ENCODE assay signal across 8 mouse cellular contexts in the genomic region with DNA sequence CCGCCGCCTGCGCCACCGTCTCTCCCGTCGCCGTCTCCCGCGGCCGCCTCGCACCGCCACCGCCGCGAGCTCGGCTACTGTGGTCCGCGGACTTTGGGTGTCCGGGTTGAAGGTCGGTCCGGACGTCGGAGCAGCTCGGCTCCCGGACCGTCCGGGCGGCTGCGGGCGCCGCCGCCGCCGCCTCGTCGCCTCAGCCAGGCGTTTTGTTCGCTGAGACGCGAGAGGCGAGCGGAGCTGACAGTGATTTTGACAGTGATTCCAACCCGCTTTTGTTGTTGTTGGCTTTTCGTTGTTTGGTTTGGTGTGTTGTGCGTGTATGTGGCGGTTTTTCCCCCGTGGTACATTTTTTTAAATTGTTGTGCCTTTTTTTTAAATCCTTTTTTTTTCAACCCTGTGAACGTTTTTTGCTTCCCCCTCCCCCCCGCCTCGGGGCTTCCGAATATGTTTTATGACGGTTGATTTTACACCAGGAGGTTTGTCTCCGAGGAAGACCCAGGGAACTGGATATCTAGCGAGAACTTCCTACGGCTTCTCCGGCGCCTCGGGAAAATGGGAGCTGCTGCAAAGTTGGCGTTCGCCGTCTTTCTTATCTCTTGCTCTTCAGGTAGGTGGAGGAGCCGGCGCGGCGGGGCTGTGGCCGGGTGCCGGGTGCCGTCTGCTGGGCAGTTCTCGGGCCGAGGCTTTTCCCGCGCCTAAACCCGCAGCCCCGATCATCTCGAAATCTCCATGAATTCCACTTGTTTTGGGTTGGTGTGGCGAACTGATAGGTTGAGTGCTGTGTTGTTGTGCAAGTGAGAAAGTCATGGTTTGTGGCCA. TPM values are rescaled to one million over a fixed set of nuclear protein-coding genes. Genes with fewer than 3 reads are reported as not detected.
A peak's percentile ranks its signal among the peaks of the same experiment; 100 is the strongest.
DNase-seq lines count a peak whose midpoint lies in the region; ATAC-seq lines count a peak whose summit lies in the region.

No protein-coding gene starts in this region.

- WGBS in limb, embryonic 15.5 days = under 1% methylated on average over 75 of the region's 76 CpGs
- under 1% methylated on average over 76 of the region's 76 CpGs for WGBS in midbrain, embryonic 15.5 days

- H3K36me3 ChIP-seq in limb, embryonic 15.5 days = no peaks in the 10 kb centered on the region
- H3K36me3 ChIP-seq in midbrain, embryonic 15.5 days (replicated peaks) = no peaks in the 10 kb centered on the region

- H3K4me3 ChIP-seq in limb, embryonic 15.5 days = peak overlapping the region; percentile 90
- peak overlapping the region; percentile 78 for H3K4me3 ChIP-seq in midbrain, embryonic 15.5 days

- no peaks in the 10 kb centered on the region; the same call in 1 of the 2 replicates for H3K4me1 ChIP-seq in limb, embryonic 15.5 days
- peaks cover 23% of the 10 kb centered on the region for H3K4me1 ChIP-seq in midbrain, embryonic 15.5 days

- peak overlapping the region; percentile 59 for H3K4me2 ChIP-seq in limb, embryonic 15.5 days
- H3K4me2 ChIP-seq in midbrain, embryonic 15.5 days = peak overlapping the region; percentile 62

- no peaks in the 10 kb centered on the region for H3K27me3 ChIP-seq in limb, embryonic 15.5 days
- H3K27me3 ChIP-seq in midbrain, embryonic 15.5 days (replicated peaks) = no peaks in the 10 kb centered on the region

- peak; percentile 26 to 40 for DNase-seq in layer of hippocampus, adult 18-20 months (ENCODE audit: low spot score in 2 of 2)
- no peak for DNase-seq in layer of hippocampus, adult 9-11 months
- peak; percentile 26 for DNase-seq in embryo, embryonic 11.5 days (ENCODE audit: low read depth, low spot score)
- DNase-seq in heart, adult 18-20 months = peak; percentile 46 to 69
- DNase-seq in kidney, adult 18-20 months = peak; percentile 62
- peak; percentile 15 to 64 for DNase-seq in spleen, postnatal 4 days (ENCODE audit: low spot score in 2 of 2)

- H3K9ac ChIP-seq in limb, embryonic 15.5 days = peak overlapping the region; percentile 92
- H3K9ac ChIP-seq in midbrain, embryonic 15.5 days = peak overlapping the region; percentile 94

- H3K27ac ChIP-seq in limb, embryonic 15.5 days = peak overlapping the region; percentile 98
- peak overlapping the region; percentile 99 for H3K27ac ChIP-seq in midbrain, embryonic 15.5 days

- no peaks in the 10 kb centered on the region for H3K9me3 ChIP-seq in limb, embryonic 15.5 days
- H3K9me3 ChIP-seq in midbrain, embryonic 15.5 days = no peaks in the 10 kb centered on the region

- ATAC-seq in limb, embryonic 15.5 days (ENCODE audit: insufficient number of reproducible peaks, low FRiP score, low TSS enrichment, low read depth) = no peak; the same call in 1 of the 2 replicates
- peak; percentile 9; the same call in 1 of the 2 replicates for ATAC-seq in midbrain, embryonic 15.5 days (replicated peaks)

RNA-seq across cellular contexts. Expression of a gene that starts 0.5 kb away (rescaled TPM):
- 10 to 100 TPM; 36.3 to 39.3 TPM for total RNA-seq in layer of hippocampus, adult 18-20 months (2021)
- 10 to 100 TPM; 15.1 to 16.0 TPM for total RNA-seq in heart, adult 18-20 months (2021)
- polyA plus RNA-seq in limb, embryonic 15.5 days (2015; fragmentation: Nextera tagmentation; extraction: Ambion mirVana) = 19.0 and 19.5 TPM in 2 replicates
- polyA plus RNA-seq in midbrain, embryonic 15.5 days (2015; fragmentation: Nextera tagmentation; extraction: Ambion mirVana) = 49.5 and 52.1 TPM in 2 replicates
